Mouse (Mus musculus) hindbrain, postnatal 0 days (tissue): ENCODE measurements around the gene Acvrl1. TPM values are rescaled to one million over a fixed set of nuclear protein-coding genes. Genes with fewer than 3 reads are reported as not detected.

ENCODE experiments used
- ATAC-seq: fragments of 200-750 bp; cut with Nextera tagmentation; 2 replicates; pipeline ENCODE4 v1.8.0; 2017; ENCODE audit warnings: mild to moderate bottlenecking, moderate TSS enrichment, moderate library complexity
- DNase-seq: peaks from one replicate; pipeline ENCODE4 v3.0.0-alpha.2; 2015; ENCODE audit warnings: low spot score
- H3K27ac ChIP-seq: fragments of 300-500 bp; sonication (generic); 2 replicates; pipeline ENCODE4 v1.5.1; 2014; ENCODE audit warnings: mild to moderate bottlenecking
- H3K27me3 ChIP-seq: fragments of 300-500 bp; sonication (generic); 2 replicates; pipeline ENCODE4 v1.6.1; 2014; ENCODE audit warnings: low read length, mixed read lengths; ENCODE audit not compliant: insufficient read depth
- H3K36me3 ChIP-seq: fragments of 300-500 bp; sonication (generic); 2 replicates; pipeline ENCODE4 v1.6.1; 2014; ENCODE audit warnings: low read length, mixed read lengths; ENCODE audit not compliant: insufficient read depth
- H3K4me1 ChIP-seq: fragments of 300-500 bp; sonication (generic); 2 replicates; pipeline ENCODE4 v1.6.1; 2014; ENCODE audit warnings: antibody characterized with exemption, low read length, mixed read lengths; ENCODE audit not compliant: insufficient read depth
- H3K4me2 ChIP-seq: fragments of 300-500 bp; sonication (generic); 2 replicates; pipeline ENCODE4 v1.6.1; 2014; ENCODE audit warnings: low read depth, mild to moderate bottlenecking, low read length, moderate library complexity, mixed read lengths
- H3K4me3 ChIP-seq: fragments of 300-500 bp; sonication (generic); 2 replicates; pipeline ENCODE4 v1.5.1; 2014; ENCODE audit warnings: low read length
- H3K9ac ChIP-seq: fragments of 300-500 bp; sonication (generic); replicated peaks from 2 replicates; pipeline ENCODE4 v1.6.1; 2014; ENCODE audit warnings: mild to moderate bottlenecking, low read length, moderate library complexity, mixed read lengths
- H3K9me3 ChIP-seq: fragments of 300-500 bp; sonication (generic); 2 replicates; pipeline ENCODE4 v1.6.1; 2016; ENCODE audit warnings: low read length, mixed read lengths
- CTCF ChIP-seq: IDR thresholded peaks from 2 replicates; pipeline ENCODE4 v1.5.1; 2016; ENCODE audit warnings: antibody characterized with exemption, control low read depth, low read depth
- WGBS: fragments of 180-500 bp; shearing (Covaris S2); extraction: QIAGEN DNeasy Blood & Tissue Kit; methylation state at CpG from one replicate; pipeline ENCODE4 v1.1.7; 2014; 5-methylcytosine and 5-hydroxymethylcytosine counted together
- polyA plus RNA-seq: library from polyadenylated mRNA; unstranded; fragments of >200 nt; fragmentation: Nextera tagmentation; extraction: Ambion mirVana; gene quantifications from 2 replicates; pipeline ENCODE4 v1.2.1, GENCODE M21; 2015
- total RNA-seq: library from RNA; depleted of rRNA; stranded (reverse); fragments of >200 nt; gene quantifications from 2 replicates; pipeline ENCODE4 v1.2.3, GENCODE M21; 2014

Gene Acvrl1
- total and polyA plus RNA-seq, 2 experiments from 2014 or later = 7.0 to 21.6 TPM

DNA sequence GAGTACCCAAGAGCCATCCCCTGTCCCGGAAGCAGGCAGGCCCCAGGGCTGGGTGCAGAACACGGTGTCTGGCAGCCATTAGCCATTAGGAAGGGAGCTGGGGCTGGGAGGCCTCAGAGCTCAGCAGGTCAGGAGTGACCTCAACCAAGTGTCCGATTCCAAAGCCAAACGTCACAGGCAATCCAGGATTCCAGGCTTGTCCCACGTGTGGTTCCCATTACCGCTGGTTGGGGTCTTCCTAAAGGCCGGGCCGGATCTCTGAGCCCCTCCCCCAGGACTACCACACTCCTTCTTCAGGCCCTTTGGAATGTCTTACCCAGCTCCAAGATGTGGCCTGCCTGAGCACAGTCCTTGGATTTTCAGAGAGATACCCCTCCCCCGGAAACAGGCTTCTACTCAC is 33.3 kb upstream of the Acvrl1 start:
- H3K9me3 ChIP-seq = no peaks in the 10 kb centered on the region
- no peak overlapping the region for H3K27ac ChIP-seq
- H3K4me3 ChIP-seq = no peak overlapping the region
- H3K4me2 ChIP-seq = no peak overlapping the region
- peaks cover 16% of the 10 kb centered on the region for H3K4me1 ChIP-seq
- 62% methylated on average over 9 of the region's 9 CpGs for WGBS
- H3K9ac ChIP-seq = no peak overlapping the region
- ATAC-seq = no peak
- no peaks in the 10 kb centered on the region for H3K27me3 ChIP-seq
- H3K36me3 ChIP-seq = no peaks in the 10 kb centered on the region
- DNase-seq = no peak
- no peak for TF ChIP-seq CTCF

- 63% methylated on average over 3 of the region's 3 CpGs for WGBS
- no peak overlapping the region for H3K4me2 ChIP-seq
- H3K4me1 ChIP-seq = peaks cover 16% of the 10 kb centered on the region
- DNase-seq (no peak), ATAC-seq (no peak)
- no peak overlapping the region for H3K9ac ChIP-seq
- no peak for TF ChIP-seq CTCF
- no peak overlapping the region for H3K27ac ChIP-seq
- no peaks in the 10 kb centered on the region for H3K9me3 ChIP-seq
- no peak overlapping the region for H3K4me3 ChIP-seq
- no peaks in the 10 kb centered on the region for H3K36me3 ChIP-seq
- H3K27me3 ChIP-seq = no peaks in the 10 kb centered on the region
Observed at GRCm38 (mm10) chr15:101095392-101095791, 32.9 kb upstream of the Acvrl1 start.

DNA sequence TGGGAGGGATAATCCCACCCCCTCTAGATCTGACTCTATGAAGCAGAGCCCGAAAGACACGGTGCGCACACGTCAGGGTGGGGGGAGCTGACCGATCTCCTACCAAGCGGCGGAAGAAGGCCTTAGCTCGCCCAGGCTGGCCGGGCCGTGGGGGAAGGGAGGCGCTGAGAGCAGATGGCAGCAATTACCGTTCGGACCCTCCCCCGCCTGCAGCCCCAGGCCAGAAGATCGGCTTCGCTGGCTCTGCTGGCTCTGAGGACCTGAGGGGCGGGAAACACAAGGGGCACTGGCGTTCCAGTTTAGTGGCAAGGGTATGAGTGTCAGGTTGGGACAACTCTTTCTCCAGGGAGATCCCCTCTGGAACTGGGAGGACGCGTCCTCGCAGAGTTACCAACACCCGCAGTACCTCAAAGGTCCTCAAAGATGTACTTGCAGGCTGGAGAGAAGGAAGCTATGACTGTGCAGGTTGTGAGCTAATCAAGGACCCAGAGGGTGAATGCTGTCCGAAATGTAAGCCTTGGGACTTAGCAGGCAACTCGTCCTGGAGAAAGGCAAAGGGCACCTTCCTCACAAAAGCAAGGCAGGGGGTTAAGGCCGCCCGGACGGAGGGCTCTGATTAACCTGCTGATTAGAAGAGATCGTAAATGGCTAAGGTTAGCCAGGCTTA is 30.2 kb upstream of the Acvrl1 start:
- WGBS = 9% methylated on average over 28 of the region's 28 CpGs
- no peaks in the 10 kb centered on the region for H3K9me3 ChIP-seq
- H3K27me3 ChIP-seq = no peaks in the 10 kb centered on the region
- peak overlapping the region; percentile 43 for H3K4me2 ChIP-seq
- H3K9ac ChIP-seq = no peak overlapping the region; the same call in 1 of the 2 replicates
- ATAC-seq = peak; percentile 72
- peak; percentile 77 for DNase-seq
- no peak overlapping the region for H3K4me3 ChIP-seq
- H3K27ac ChIP-seq = no peak overlapping the region
- H3K4me1 ChIP-seq = peaks cover 12% of the 10 kb centered on the region
- no peaks in the 10 kb centered on the region for H3K36me3 ChIP-seq
- TF ChIP-seq CTCF = peak; percentile 18; the same call in 1 of the 2 replicates

GRCm38 (mm10) chr15:101100996-101101395 is 27.3 kb upstream of the Acvrl1 start:
- no peak overlapping the region for H3K4me2 ChIP-seq
- no peak overlapping the region for H3K9ac ChIP-seq
- peaks cover 8% of the 10 kb centered on the region; the same call in 1 of the 2 replicates for H3K4me1 ChIP-seq
- 87% methylated on average over 3 of the region's 3 CpGs for WGBS
- H3K9me3 ChIP-seq = no peaks in the 10 kb centered on the region
- DNase-seq = no peak
- H3K27ac ChIP-seq = no peak overlapping the region
- H3K36me3 ChIP-seq = no peaks in the 10 kb centered on the region
- H3K4me3 ChIP-seq = no peak overlapping the region
- no peaks in the 10 kb centered on the region for H3K27me3 ChIP-seq
- no peak for ATAC-seq
- no peak for TF ChIP-seq CTCF

DNA sequence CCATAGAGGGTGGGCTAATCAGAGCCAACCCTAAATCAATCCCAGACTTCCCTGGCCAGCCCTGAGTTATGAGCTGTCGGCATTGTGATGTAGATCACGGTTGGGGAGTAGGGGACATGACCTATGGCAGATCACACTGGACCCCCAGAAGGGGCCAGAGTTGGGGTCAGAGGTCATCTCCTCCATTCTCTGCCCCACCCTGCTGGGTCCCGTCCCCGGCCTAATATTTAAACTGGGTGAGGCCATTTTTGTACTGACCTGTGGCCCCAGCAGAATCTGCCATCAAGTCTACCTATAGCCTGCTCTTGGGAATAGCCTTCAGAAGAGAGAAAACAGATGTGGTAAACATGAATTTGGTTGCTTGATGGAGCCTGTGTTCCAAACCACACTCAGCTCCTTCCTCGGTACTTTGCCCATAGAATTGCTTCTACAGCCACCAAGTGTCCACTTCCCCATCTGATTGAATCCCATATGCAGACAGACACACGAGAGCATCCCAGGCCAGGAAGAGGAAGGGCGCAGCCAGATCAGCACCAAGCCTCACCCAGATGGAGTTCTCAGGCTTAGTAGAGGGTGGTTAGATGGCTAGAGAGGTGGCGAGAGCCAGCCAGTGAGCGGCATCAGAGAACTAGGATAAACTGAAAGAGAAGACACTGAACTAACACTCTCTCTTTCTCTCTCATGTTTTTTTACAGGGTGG is 24.6 kb upstream of the Acvrl1 start:
- 74% methylated on average over 9 of the region's 9 CpGs for WGBS
- no peaks in the 10 kb centered on the region for H3K4me1 ChIP-seq
- ATAC-seq = no peak

DNA sequence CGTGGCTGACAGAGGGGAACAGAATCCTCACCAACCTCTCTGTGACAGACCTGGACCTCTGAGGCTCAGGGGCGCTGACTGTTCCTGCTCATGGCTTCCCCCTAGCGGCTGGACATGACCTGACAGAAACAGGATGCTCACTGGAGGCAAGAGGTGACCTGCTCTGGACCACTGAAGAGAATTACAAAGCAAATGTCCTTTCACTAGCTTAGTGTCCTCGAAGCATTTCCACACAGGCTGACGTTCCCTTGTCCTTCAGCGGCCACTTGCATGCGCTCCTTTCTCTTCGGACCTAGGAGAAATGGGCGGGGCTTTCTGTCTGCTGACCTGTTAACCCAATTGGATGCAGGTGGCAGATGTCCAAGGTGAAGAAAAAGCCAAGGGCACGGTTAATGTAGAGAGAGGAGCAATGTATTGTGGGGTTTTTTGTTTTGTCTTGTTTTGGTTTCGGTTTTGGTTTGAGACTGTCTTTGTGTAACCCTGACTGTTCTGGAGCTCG is 22.8 kb upstream of the Acvrl1 start:
- DNase-seq (peak; percentile 75), ATAC-seq (peak; percentile 64)
- Histone ChIP-seq H3K27ac (no peak overlapping the region), H3K9me3 (no peaks in the 10 kb centered on the region), H3K9ac (no peak overlapping the region), H3K4me1 (no peaks in the 10 kb centered on the region), H3K4me2 (peak overlapping the region; percentile 24), H3K36me3 (no peaks in the 10 kb centered on the region), H3K4me3 (no peak overlapping the region), H3K27me3 (no peaks in the 10 kb centered on the region)
- peak; percentile 88 for TF ChIP-seq CTCF
- WGBS = 19% methylated on average over 12 of the region's 12 CpGs

More for the DNA sequence above, 24.6 kb upstream of the Acvrl1 start:
- H3K27ac ChIP-seq = no peak overlapping the region
- TF ChIP-seq CTCF = no peak
- H3K4me2 ChIP-seq = no peak overlapping the region
- H3K36me3 ChIP-seq = no peaks in the 10 kb centered on the region
- H3K9me3 ChIP-seq = no peaks in the 10 kb centered on the region
- no peak overlapping the region for H3K9ac ChIP-seq
- no peak for DNase-seq
- H3K27me3 ChIP-seq = no peaks in the 10 kb centered on the region
- no peak overlapping the region for H3K4me3 ChIP-seq
